Mouse (Mus musculus) cerebellum, postnatal 10 days (tissue): ENCODE measurements around the gene Lmo7.

Source experiments
- DNase-seq, 2 experiments: peaks; one replicate each; pipeline ENCODE4 v3.0.0; 2021; ENCODE audit warnings: mixed read lengths in 2 of 2

Gene Lmo7

GRCm38 (mm10) chr14:101838231-101838839 lies 108.6 kb downstream of the Lmo7 start:
- DNase-seq = peak; percentile 43 to 55

GRCm38 (mm10) chr14:101839771-101840731 lies 110.3 kb downstream of the Lmo7 start:
- DNase-seq = no peak

GRCm38 (mm10) chr14:101841271-101841670 lies 111.5 kb downstream of the Lmo7 start:
- no peak for DNase-seq

- DNase-seq = no peak
These were observed 112.8 kb downstream of the Lmo7 start for GRCm38 (mm10) chr14:101842521-101842920.

GRCm38 (mm10) chr14:101843443-101843842 lies 113.7 kb downstream of the Lmo7 start:
- no peak for DNase-seq

- DNase-seq = no peak
These were observed 114.7 kb downstream of the Lmo7 start for GRCm38 (mm10) chr14:101844467-101844866.

- DNase-seq = no peak
These were observed 116.5 kb downstream of the Lmo7 start for GRCm38 (mm10) chr14:101846097-101846882.

- DNase-seq = no peak
These were observed 117.8 kb downstream of the Lmo7 start for GRCm38 (mm10) chr14:101847520-101847919.

GRCm38 (mm10) chr14:101852584-101853195 lies 122.9 kb downstream of the Lmo7 start:
- DNase-seq = no peak

GRCm38 (mm10) chr14:101853207-101853606 lies 123.5 kb downstream of the Lmo7 start:
- no peak for DNase-seq

- DNase-seq = no peak
These were observed 124.0 kb downstream of the Lmo7 start for GRCm38 (mm10) chr14:101853722-101854121.

GRCm38 (mm10) chr14:101854226-101854625 lies 124.5 kb downstream of the Lmo7 start:
- no peak for DNase-seq

- DNase-seq = no peak
These were observed 129.6 kb downstream of the Lmo7 start for GRCm38 (mm10) chr14:101859305-101859886.

- no peak for DNase-seq
These were observed 132.3 kb downstream of the Lmo7 start for GRCm38 (mm10) chr14:101862088-101862487.

- DNase-seq = no peak
These were observed 137.4 kb downstream of the Lmo7 start for GRCm38 (mm10) chr14:101867071-101867733.

- DNase-seq = no peak
These were observed 139.4 kb downstream of the Lmo7 start for GRCm38 (mm10) chr14:101869145-101869544.

GRCm38 (mm10) chr14:101869661-101870060 lies 139.9 kb downstream of the Lmo7 start:
- DNase-seq = no peak

GRCm38 (mm10) chr14:101870171-101870902 lies 140.6 kb downstream of the Lmo7 start:
- DNase-seq = peak; percentile 59

GRCm38 (mm10) chr14:101872846-101873245 lies 143.1 kb downstream of the Lmo7 start:
- DNase-seq = no peak

- DNase-seq = no peak
These were observed 148.7 kb downstream of the Lmo7 start for GRCm38 (mm10) chr14:101878346-101879049.
